Mouse (Mus musculus) brown adipose tissue, adult 24 weeks (tissue): Measurements from ENCODE around the gene Lgi2. TPM values are rescaled to one million over a fixed set of nuclear protein-coding genes. Genes with fewer than 3 reads are reported as not detected.

Experiments used
- H3K27ac ChIP-seq: fragments of 200-500 bp; replicated peaks from 2 replicates; pipeline ENCODE4 v1.5.1; 2012; ENCODE audit warnings: low read depth, mild to moderate bottlenecking, low read length
- H3K4me1 ChIP-seq: fragments of 200-500 bp; 2 replicates; pipeline ENCODE4 v1.6.1; 2012; ENCODE audit warnings: low read length, mixed read lengths; ENCODE audit not compliant: control insufficient read depth, insufficient read depth, insufficient read length
- H3K4me3 ChIP-seq: fragments of 200-500 bp; 2 replicates; pipeline ENCODE4 v1.5.1; 2012; ENCODE audit warnings: low read depth, mild to moderate bottlenecking, low read length, moderate library complexity; ENCODE audit not compliant: insufficient read depth
- polyA plus RNA-seq: library from polyadenylated mRNA; stranded (reverse); fragments of >200 nt; gene quantifications from 2 replicates; pipeline ENCODE4 v1.2.4, GENCODE M21; 2012; ENCODE audit not compliant: missing spikeins, insufficient read depth, insufficient read length

Lgi2 gene
- 2.1 and 2.7 TPM in 2 replicates for polyA plus RNA-seq

DNA sequence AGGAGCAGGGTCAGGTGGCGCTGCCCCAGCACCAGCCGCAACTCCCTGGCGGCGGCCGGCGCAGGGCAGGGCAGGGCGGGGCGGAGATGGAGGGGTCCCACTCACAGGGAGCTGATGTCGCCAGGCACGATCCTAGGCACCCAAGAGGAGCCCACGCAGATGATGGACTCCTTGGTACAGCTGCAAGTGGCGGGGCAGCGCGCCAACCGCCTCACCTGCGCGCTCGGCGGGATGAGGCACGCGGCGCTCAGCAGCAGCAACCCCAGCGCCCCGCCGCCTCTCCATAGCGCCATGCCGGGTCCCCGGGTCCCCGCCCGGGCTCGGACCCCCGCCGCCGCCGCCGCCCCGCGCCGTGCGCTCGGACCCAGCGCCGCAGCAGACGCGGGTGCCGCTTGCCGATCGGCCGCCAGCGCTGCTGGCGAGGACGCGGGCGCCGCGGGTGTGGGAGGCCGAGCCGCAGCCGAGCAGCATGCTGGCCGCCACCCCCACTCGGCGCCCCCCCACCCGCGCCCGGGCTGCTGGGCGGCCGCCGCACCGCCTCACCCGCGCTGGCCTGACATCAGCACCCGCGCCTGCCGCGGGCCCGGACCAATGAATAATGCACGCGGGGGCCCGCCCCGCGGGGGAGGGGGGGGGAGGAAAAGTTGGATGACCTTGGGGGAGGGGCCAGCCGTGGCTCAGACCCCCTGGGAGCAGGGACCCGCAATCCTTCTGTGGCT, at the start of gene Lgi2:
Gene Lgi2, minus strand, starts transcription at position 650 of the 719 bp plus-strand sequence.
- no peak within 1 kb of the TSS for H3K27ac ChIP-seq
- H3K4me3 ChIP-seq = peak within 1 kb of the TSS; percentile 42
- H3K4me1 ChIP-seq = no peaks in the 10 kb centered on the region

DNA sequence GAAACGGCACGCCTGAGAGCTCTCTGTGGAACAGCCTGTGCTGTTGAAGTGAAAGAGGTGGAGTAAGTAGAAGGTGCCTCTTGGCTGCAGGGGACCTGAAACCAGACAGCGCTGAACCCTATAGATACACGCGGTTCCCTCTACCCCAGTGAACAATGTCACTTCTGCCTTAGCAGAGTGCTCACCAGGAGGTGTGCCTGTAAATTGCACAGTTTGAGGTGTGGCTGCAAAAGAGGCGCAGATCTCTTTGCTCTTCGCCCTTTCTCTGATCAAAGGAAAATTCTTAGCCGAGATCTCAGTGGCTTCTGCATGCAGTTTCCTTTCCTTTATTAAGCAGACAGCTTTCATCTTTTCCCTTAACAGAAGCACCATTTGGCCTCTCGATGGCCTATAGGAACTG, 49.2 kb upstream of the Lgi2 start:
- Histone ChIP-seq H3K4me1 (peaks cover 3% of the 10 kb centered on the region), H3K27ac (no peak overlapping the region), H3K4me3 (no peak overlapping the region)

DNA sequence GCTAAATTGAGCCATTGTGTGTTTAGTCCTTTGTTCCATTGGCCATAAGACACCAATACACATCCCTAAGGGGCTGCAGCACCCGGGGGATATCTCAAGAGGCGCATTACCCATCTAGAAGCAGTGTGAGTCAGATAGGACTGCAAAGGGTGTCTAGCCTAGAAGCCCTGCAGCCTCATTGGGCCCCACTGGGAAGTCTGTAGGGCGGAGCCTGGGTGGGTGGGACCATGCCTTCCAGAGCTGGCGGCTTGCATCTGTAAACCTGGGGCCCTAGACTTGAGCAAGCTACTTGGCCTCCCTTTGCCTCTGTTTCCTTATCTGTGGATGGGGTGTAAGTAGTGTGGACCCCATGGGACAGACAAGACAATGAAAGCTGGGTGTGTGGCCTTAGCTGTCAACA, 48.4 kb upstream of the Lgi2 start:
- Histone ChIP-seq H3K4me3 (no peak overlapping the region), H3K4me1 (peaks cover 3% of the 10 kb centered on the region), H3K27ac (no peak overlapping the region)

DNA sequence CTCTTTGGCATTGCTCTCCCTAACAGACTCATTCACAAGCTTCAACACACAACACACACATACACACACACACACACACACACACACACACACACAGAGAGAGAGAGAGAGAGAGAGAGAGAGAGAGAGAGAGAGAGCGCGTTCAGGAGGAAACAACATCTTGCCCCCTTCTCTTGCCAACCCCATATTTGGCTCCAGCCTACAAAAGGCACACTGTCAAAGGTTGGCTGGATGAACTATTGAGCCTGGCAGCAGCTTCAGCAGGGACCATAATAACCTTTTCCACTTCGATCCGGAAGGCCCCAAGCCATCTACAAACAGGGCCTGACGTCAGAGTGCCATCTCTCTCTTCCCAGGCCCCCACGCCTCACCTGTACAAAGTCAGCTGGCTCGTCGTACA, 46.5 kb upstream of the Lgi2 start:
- H3K4me1 ChIP-seq = peaks cover under 1% of the 10 kb centered on the region; the same call in 1 of the 2 replicates

DNA sequence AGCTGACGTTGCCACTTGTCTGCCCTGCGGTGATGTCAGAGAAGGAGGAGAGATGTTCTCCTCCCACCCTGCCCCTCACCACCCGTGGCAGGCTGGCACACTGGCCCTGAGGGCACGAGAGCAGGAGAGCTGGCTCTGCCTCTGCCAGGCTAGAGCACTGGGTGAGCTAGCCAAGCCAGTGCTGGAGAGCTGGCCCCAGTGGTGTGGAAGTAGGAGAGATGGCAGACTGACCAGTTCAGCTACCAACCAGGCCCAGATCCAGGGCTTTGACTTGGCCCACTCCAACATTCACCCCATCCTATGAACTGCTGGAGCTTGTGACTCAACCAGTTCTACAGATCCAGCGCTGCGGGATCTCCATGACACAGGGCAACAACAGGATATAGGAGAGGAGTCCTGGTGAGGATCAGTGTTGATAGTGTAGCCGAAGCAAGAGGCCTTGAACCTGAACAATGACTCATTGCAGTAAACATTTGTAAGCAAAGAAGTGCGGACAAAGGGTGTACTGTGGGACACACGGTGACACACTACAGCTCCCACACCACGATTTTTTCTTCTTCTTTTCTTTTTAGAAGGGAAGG, 45.1 kb upstream of the Lgi2 start:
- no peak overlapping the region for H3K4me3 ChIP-seq
- no peak overlapping the region for H3K27ac ChIP-seq
- no peaks in the 10 kb centered on the region for H3K4me1 ChIP-seq

More for the DNA sequence above, 46.5 kb upstream of the Lgi2 start:
- no peak overlapping the region for H3K4me3 ChIP-seq
- H3K27ac ChIP-seq = no peak overlapping the region

DNA sequence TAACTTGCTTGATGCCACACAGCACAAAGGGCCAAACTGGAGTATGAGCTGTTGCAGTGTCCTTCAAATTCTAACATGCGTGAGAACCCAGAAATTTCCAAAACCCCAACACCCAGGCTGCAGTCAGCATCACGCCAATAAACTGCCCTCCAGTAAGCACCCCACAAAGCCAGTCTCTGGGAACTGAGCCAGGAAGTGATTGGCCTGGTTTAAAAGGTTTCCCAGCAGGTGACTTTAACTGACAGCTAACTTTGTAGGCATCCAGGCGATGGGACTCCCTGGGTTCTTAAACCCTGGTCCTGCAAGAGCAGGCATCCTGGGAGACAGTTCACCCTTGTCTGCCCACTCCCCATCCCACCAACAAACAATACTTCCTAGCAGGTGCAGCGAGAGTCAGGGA, 44.0 kb upstream of the Lgi2 start:
- no peak overlapping the region for H3K4me3 ChIP-seq
- H3K27ac ChIP-seq = no peak overlapping the region
- no peaks in the 10 kb centered on the region for H3K4me1 ChIP-seq

DNA sequence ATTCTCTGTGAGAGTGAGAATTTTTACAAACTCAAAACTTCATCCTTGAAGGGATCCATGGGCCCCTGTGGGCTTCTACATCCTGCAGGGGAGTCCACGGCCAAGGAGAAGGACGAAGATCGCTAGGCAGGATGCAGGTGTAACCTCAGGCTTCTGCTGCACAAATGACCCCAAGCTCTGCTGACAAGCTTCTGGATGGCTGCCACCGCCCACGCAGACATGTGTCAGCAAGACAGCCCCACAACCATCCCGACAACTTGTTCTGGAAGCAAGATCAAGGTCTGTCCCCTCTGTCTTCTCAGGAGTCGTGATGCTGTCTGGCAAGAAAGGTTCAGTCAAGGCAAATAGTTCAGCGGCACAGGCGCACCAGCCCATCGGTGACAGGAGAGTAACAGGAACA, 43.4 kb upstream of the Lgi2 start:
- Histone ChIP-seq H3K4me1 (no peaks in the 10 kb centered on the region), H3K4me3 (no peak overlapping the region), H3K27ac (no peak overlapping the region)

DNA sequence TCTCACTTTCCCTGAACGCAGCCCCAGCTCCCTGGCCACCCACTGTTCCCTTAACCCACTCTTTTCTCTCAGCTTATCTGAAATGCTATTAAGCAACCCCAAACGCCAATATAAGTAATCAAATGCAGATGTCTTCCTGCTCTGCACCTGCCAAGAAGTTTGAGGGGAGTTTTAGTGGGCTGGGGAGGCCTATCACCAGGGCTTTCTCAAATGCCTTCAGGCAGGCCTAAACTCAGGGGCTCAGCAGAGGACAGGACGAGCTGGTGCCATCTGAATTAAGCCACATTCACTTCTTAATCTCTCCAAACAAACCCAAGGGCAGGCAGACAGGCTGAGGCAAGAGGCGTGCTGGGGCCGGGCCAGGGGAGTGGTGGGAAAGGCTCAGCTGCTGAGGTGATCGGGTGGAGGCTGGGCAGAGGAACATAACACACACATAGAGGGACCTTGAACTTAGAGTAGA, 38.4 kb upstream of the Lgi2 start:
- no peaks in the 10 kb centered on the region for H3K4me1 ChIP-seq
- H3K4me3 ChIP-seq = no peak overlapping the region
- H3K27ac ChIP-seq = no peak overlapping the region

DNA sequence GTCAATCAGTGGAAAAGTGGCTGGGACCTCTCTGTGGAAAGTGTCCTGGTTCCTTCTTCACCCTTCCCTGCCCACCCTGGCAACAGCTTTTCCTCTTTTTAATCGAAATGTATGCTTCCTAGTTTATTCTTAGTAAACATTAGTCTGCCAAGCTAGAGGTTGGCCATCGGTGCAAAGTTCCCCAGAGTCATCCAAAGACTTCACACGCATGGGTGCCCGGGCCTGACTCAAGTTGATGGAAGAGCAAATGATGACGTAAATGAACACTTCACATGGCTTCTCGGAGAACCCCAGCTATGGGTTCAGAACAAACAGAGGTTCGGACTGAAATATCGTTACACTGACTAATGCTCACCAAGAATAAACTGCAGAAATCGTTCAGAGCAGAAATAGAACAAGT, 24.4 kb upstream of the Lgi2 start:
- H3K4me3 ChIP-seq = no peak overlapping the region
- H3K27ac ChIP-seq = no peak overlapping the region
- H3K4me1 ChIP-seq = no peaks in the 10 kb centered on the region; the same call in 1 of the 2 replicates

DNA sequence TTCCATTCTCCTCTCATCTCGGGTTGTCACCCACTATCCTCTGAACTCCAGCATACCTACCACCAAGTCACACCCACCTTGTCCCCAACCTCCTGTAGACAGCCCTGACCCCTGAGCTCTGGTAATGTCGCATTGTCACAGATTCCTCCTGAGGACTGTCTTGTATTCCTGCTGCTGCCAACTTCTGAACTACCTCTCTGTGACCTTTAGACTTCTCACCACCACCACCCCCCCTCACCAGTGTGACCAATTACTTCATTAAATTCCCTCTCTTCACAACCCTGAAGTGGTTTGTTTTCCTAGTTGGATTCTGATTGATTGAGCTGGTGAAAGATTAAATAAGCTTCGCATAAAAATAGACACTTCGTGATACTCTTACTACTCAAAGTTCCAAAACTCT, 22.4 kb upstream of the Lgi2 start:
- Histone ChIP-seq H3K4me3 (no peak overlapping the region), H3K27ac (no peak overlapping the region), H3K4me1 (no peaks in the 10 kb centered on the region; the same call in 1 of the 2 replicates)

DNA sequence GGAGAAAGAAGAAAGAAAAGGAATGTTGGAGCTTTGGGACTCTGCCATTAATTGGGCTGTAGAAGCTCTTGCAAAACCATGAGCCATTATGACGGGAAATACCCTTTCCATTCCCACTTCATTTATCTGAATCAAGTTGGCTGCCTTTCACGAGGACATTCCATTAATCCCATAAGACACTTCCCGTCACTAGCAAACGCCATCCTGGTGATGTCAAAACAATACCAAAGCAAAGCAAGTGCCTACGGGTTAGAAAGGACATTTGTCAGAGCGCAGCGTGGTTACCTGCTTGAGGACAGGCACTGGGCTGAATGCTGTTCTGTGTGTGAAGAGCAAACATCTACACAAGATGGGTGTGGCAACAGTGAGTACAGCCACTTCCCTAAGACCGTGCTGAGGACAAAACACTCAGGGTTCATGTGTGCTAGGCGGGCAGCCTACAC, 21.1 kb upstream of the Lgi2 start:
- Histone ChIP-seq H3K27ac (no peak overlapping the region), H3K4me3 (no peak overlapping the region), H3K4me1 (no peaks in the 10 kb centered on the region; the same call in 1 of the 2 replicates)

DNA sequence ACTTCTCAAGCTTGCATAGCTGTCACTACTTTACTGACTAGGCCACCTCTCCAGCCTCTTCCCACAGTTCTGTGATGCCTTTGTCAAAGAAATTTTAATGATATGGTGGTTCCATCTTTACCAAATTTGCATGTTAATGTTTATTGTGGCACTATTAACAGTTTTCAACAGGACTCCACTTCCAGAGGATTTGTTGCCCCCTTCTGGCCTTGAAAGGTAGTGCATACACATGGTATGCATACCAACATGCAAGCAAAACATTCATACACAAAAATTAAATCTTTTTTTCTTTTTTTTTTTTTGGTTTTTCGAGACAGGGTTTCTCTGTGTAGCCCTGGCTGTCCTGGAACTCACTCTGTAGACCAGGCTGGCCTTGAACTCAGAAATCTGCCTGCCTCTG, 6.3 kb upstream of the Lgi2 start:
- Histone ChIP-seq H3K4me1 (no peaks in the 10 kb centered on the region), H3K27ac (no peak overlapping the region), H3K4me3 (no peak overlapping the region)

DNA sequence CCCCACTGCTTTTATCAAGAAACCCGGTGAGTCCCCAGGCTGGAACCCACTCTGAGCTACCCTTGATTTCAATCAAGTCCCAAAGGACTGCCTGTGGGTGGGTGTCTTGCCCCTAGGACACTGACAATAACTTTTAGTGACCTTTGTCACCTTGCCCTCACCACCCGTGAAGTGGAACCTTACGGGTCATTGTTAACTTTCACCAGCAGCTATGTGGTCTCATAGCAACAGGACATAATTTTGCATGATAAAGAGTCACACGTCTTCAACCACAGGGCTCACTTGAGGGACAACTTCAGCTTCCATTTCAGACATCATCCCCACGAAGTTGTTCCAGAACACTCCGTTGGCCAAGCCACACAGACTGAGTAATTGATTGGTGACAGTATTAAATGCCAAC, 4.5 kb upstream of the Lgi2 start:
- no peak overlapping the region for H3K27ac ChIP-seq
- no peak overlapping the region for H3K4me3 ChIP-seq
- no peaks in the 10 kb centered on the region for H3K4me1 ChIP-seq

DNA sequence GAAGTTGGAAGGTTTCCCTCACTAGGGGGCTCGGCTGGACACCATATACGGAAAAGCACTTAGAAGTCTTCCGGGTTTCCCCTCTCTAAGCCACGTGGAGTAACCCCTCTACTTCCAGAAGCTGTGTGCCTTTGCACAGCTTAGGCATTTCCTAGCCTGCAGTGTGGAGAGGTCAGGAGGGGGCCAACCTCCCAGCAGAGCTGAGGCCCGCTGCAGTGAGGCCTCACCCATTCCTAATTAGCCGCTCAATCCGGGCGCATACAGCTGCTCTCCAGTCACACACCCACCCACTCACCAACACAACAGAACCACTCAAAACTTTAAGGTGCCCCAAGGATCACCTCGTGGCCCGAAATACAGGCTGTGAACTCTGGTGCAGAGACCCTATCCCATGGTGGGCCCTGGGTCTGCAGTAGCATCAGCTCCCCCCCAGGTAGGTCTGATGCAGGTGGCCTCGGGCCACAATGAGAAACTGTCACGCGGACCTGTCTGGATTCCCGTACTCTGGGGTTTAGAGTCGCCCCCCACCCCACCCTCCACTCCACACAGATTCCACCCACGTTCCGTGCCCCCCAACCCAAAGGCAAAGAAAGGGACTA, 949 bp downstream of the Lgi2 start:
- H3K27ac ChIP-seq = no peak overlapping the region
- no peaks in the 10 kb centered on the region for H3K4me1 ChIP-seq
- H3K4me3 ChIP-seq = peak overlapping the region; percentile 42; the same call in 1 of the 2 replicates

DNA sequence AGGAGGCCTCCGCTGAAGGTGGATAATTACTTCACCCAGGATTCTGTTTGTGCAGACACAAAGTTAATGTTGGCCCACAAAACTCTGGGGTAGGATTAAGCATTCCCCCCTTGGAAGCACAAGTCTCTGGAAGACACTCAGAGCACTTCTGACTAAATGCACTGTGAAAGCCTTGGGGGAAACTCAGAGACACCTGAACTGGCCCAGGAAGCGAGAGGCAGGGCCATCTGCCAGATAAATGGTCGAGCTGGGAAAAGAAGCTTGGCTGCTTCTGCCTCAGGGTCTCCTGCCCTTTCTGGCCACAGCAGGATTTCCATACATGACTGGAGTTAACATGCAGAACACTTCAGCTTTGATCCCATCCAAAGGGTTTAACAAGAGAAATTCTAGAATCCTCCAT, 1.9 kb downstream of the Lgi2 start:
- Histone ChIP-seq H3K27ac (no peak overlapping the region), H3K4me1 (no peaks in the 10 kb centered on the region), H3K4me3 (no peak overlapping the region)

DNA sequence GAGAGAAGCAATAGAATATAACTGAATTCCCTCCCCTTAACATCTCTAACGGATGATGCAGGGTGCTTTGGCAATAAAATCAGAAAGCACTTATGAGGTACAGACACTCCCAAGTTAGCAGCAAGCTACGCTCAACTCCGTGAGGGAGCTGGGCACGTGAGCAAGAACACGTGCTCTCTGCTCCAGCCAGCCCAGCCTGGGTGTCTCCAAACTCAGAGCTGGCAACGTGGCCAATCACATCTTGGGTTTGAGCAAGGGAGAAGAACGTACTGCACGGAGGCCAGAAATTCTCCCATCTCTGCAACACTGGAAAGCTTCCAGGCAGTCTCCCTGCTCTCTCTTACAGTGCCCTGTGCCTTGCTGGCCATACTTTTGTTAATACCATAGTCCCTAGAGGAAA, 6.0 kb downstream of the Lgi2 start:
- Histone ChIP-seq H3K4me3 (no peak overlapping the region), H3K27ac (no peak overlapping the region)

More for the DNA sequence above, 6.0 kb downstream of the Lgi2 start:
- H3K4me1 ChIP-seq = no peaks in the 10 kb centered on the region
